Mouse (Mus musculus) ES-E14 (cell line): ENCODE data around the gene Sowahb. TPM values are rescaled to one million over a fixed set of nuclear protein-coding genes. Genes with fewer than 3 reads are reported as not detected.

Experiments
- DNase-seq: peaks from one replicate; pipeline ENCODE4 v3.0.0-alpha.2; 2013; ENCODE audit warnings: low read depth, low spot score
- H3K27ac ChIP-seq: 2 replicates; pipeline ENCODE4 v1.5.1; 2012; ENCODE audit warnings: low read depth, mild to moderate bottlenecking, low read length, moderate library complexity, mixed read lengths; ENCODE audit not compliant: poor library complexity, insufficient read depth, severe bottlenecking
- H3K36me3 ChIP-seq: 2 replicates; pipeline ENCODE4 v1.6.1; 2012; ENCODE audit warnings: mild to moderate bottlenecking, low read length, moderate library complexity, mixed read lengths; ENCODE audit not compliant: control insufficient read depth, poor library complexity, insufficient read depth, severe bottlenecking
- H3K4me1 ChIP-seq, 2 experiments: fragments of 150-350 bp in 1 of 2; sonication (generic) in 1 of 2; 2 replicates each; pipeline ENCODE4 v1.6.1; 2012; ENCODE audit warnings: low read length in 2 of 2, mild to moderate bottlenecking in 1 of 2, mixed read lengths in 1 of 2; ENCODE audit not compliant: control insufficient read depth in 2 of 2, insufficient read depth in 2 of 2, poor library complexity in 1 of 2
- H3K4me3 ChIP-seq, 2 experiments: fragments of 150-350 bp in 1 of 2; sonication (generic) in 1 of 2; 2 replicates each; pipeline ENCODE4 v1.5.1; 2012; ENCODE audit warnings: low read length in 2 of 2, low read depth in 1 of 2, mild to moderate bottlenecking in 1 of 2, mixed read lengths in 1 of 2; ENCODE audit not compliant: insufficient read depth in 1 of 2, poor library complexity in 1 of 2, severe bottlenecking in 1 of 2
- H3K9ac ChIP-seq: 2 replicates; pipeline ENCODE4 v1.6.1; 2012; ENCODE audit warnings: low read depth, mild to moderate bottlenecking, low read length, mixed read lengths; ENCODE audit not compliant: poor library complexity, insufficient read depth, severe bottlenecking
- H3K9me3 ChIP-seq: fragments of 150-350 bp; sonication (generic); 2 replicates; pipeline ENCODE4 v1.6.1; 2012; ENCODE audit warnings: low read depth, mild to moderate bottlenecking, low read length; ENCODE audit not compliant: control insufficient read depth, insufficient read depth
- CHD2 ChIP-seq: IDR thresholded peaks from 2 replicates; pipeline ENCODE4 v1.6.1; 2014; ENCODE audit warnings: mild to moderate bottlenecking, low read depth, low read length, inconsistent platforms
- HCFC1 ChIP-seq: IDR thresholded peaks from 2 replicates; pipeline ENCODE4 v1.6.1; 2012; ENCODE audit warnings: low read length, inconsistent platforms, borderline replicate concordance; ENCODE audit not compliant: insufficient read depth
- MAFK ChIP-seq: IDR thresholded peaks from 2 replicates; pipeline ENCODE4 v1.6.1; 2014; ENCODE audit warnings: mild to moderate bottlenecking, low read depth, low read length, inconsistent platforms; ENCODE audit not compliant: insufficient read depth
- ZC3H11A ChIP-seq: IDR thresholded peaks from 2 replicates; pipeline ENCODE4 v1.6.1; 2012; ENCODE audit warnings: low read depth, mild to moderate bottlenecking, inconsistent platforms, low read length, borderline replicate concordance
- ZNF384 ChIP-seq: IDR thresholded peaks from 2 replicates; pipeline ENCODE4 v1.6.1; 2012; ENCODE audit warnings: low read depth, low read length, inconsistent platforms
- in situ Hi-C, 2 experiments: fragments of 600-800 bp; cut with MboI; formaldehyde crosslinking; loops; one replicate each; pipeline ENCODE4 v1.15.1; 2025; ENCODE audit warnings: low sequenced_read_pairs in 2 of 2, inconsistent platforms in 1 of 2; ENCODE audit not compliant: unreplicated experiment in 2 of 2
- total RNA-seq: library from RNA; depleted of rRNA; stranded (reverse); fragments of 300-350 nt; gene quantifications from 2 replicates; pipeline ENCODE4 v1.2.3, GENCODE M21; 2012

Gene Sowahb
- total RNA-seq, 1 experiment = 1.9 TPM

GRCm38 (mm10) chr5:93000774-93001757 lies 43.8 kb downstream of the Sowahb start:
- Histone ChIP-seq H3K4me3 (no peak overlapping the region), H3K9ac (no peak overlapping the region), H3K27ac (no peak overlapping the region), H3K36me3 (no peaks in the 10 kb centered on the region), H3K9me3 (no peaks in the 10 kb centered on the region), H3K4me1 (peaks cover 0 to 5% of the 10 kb centered on the region in 2 experiments; a peak in 1 of 4 replicates)
- in situ Hi-C loops = no loop called here
- no peak for TF ChIP-seq CHD2
- TF ChIP-seq HCFC1 = no peak
- no peak for TF ChIP-seq MAFK
- TF ChIP-seq ZNF384 = no peak
- TF ChIP-seq ZC3H11A = no peak
- no peak for DNase-seq

GRCm38 (mm10) chr5:93000060-93000459 lies 44.8 kb downstream of the Sowahb start:
- TF ChIP-seq HCFC1 (no peak), CHD2 (no peak), MAFK (no peak), ZC3H11A (no peak), ZNF384 (no peak)
- Histone ChIP-seq H3K36me3 (no peaks in the 10 kb centered on the region), H3K27ac (no peak overlapping the region), H3K4me3 (no peak overlapping the region), H3K9ac (no peak overlapping the region), H3K4me1 (peaks cover 0 to 5% of the 10 kb centered on the region in 2 experiments; a peak in 1 of 4 replicates), H3K9me3 (no peaks in the 10 kb centered on the region)
- in situ Hi-C loops = no loop called here
- no peak for DNase-seq

- Histone ChIP-seq H3K4me1 (no peaks in the 10 kb centered on the region), H3K9me3 (no peaks in the 10 kb centered on the region), H3K4me3 (no peak overlapping the region), H3K27ac (no peak overlapping the region), H3K9ac (no peak overlapping the region), H3K36me3 (no peaks in the 10 kb centered on the region)
- TF ChIP-seq CHD2 = no peak
- no peak for TF ChIP-seq ZC3H11A
- TF ChIP-seq MAFK = no peak
- no peak for TF ChIP-seq HCFC1
- no peak for TF ChIP-seq ZNF384
- no peak for DNase-seq
- in situ Hi-C loops = no loop called here
These were observed 46.3 kb downstream of the Sowahb start for GRCm38 (mm10) chr5:92998494-92999016.

- TF ChIP-seq ZC3H11A = no peak
- no peak for TF ChIP-seq HCFC1
- no peak for TF ChIP-seq MAFK
- TF ChIP-seq ZNF384 = no peak
- no peak for TF ChIP-seq CHD2
- DNase-seq = no peak
- Histone ChIP-seq H3K4me1 (no peaks in the 10 kb centered on the region), H3K9ac (no peak overlapping the region), H3K36me3 (no peaks in the 10 kb centered on the region), H3K9me3 (no peaks in the 10 kb centered on the region), H3K27ac (no peak overlapping the region), H3K4me3 (no peak overlapping the region)
- in situ Hi-C loops = no loop called here
These were observed 47.2 kb downstream of the Sowahb start for GRCm38 (mm10) chr5:92997428-92998120.
